Mouse (Mus musculus): Measurements from ENCODE around the gene Shtn1.

DNA sequence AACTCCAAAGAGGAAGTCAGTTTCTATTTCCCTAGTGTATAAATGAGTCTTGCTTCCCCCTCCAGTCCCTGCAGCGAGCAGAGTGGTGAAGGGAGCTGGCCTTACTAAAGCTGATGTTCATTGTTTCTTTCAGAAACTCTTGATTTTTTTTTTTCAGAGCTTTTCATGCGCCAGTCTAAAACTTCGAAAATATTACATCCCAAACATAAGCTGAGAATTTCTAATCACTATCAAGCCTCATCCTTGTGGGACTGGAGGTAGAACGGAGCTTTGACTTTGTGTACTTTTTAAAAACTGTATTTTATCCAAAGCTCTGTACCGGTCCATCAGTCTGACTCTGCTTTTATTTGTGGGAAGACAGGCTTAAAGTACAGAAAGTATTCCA, 95.9 kb downstream of the Shtn1 start:
- no peak for TF ChIP-seq ZC3H11A (IDR thresholded peaks at IDR 0.05; ENCODE audit: borderline replicate concordance, low read depth, low read length)
- TF ChIP-seq HCFC1 (IDR thresholded peaks at IDR 0.05; ENCODE audit: borderline replicate concordance, insufficient read depth, low read length) = no peak
- TF ChIP-seq MAFK (IDR thresholded peaks at IDR 0.05; ENCODE audit: insufficient read depth, low read depth, low read length) = no peak
- no peak for TF ChIP-seq CHD2 (IDR thresholded peaks at IDR 0.05; ENCODE audit: low read depth, low read length)

Measured in ES-E14 (cell line).